Mouse (Mus musculus) T-cell, adult 2 months (primary cell): ENCODE measurements around the gene Cntnap2.

ENCODE experiments used
- DNase-seq: peaks from one replicate; pipeline ENCODE4 v3.0.0; 2022; ENCODE audit warnings: low spot score

Cntnap2 gene

GRCm38 (mm10) chr6:46699343-46699742 lies 1640.2 kb downstream of the Cntnap2 start:
- DNase-seq: no peak

DNA sequence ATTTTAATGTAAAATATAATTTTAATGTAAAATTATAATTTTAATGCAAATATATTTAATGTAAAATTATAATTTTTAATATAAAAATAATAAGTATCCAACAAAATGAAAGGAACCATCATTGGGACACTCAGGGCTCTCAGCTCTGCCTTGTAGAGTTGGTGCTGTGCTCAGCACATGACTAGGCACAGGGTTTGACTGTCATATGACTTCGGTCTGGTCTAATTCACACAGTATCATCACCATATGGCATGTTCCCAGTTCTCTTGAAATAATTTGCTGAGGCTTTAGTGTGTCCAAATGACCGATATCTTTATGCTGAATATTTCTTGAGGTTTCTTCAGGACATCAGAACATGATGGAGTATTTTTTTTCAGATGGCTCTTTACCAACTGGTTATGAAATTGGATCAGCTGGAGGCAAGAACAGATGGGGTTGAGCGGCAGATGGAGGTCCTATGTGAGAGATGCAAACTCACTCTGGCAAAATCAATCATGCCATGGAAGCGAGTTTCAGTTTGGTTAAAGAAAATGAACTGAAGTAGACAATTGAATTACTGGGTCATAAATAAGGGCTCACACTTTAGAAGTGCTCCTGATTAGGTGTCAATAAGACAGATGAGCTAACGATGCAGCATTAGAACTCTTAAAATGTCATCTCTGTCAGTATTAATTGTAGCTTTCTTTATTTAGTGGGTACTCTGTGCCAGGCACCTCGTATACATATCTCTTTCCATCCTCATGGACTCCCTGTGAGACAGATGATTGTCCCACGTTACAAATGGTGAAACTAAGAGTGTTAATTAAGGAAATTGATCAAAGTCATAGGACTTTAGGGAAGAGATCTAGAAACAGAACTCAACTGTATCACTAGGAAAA lies 1645.4 kb downstream of the Cntnap2 start:
- no peak for DNase-seq

GRCm38 (mm10) chr6:46705926-46706325 lies 1646.8 kb downstream of the Cntnap2 start:
- DNase-seq: no peak

DNA sequence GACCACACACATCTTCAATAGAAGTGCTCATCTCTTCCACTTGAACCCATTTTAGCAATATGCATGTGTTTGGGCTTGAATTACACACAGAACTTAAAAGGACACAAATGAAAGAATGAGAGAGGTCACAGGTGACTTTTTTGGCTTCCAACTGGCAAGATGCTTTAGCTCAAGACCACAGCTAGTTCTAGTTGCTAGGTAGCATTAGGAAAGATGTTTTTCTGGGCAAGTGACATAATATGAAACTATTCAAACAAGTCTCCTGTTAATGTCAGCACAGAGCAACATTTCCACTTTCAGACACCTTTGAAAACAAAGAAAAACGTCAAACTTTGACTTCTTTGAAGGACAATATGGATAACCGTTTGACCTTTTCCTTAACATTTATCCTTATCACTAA lies 1657.4 kb downstream of the Cntnap2 start:
- no peak for DNase-seq

DNA sequence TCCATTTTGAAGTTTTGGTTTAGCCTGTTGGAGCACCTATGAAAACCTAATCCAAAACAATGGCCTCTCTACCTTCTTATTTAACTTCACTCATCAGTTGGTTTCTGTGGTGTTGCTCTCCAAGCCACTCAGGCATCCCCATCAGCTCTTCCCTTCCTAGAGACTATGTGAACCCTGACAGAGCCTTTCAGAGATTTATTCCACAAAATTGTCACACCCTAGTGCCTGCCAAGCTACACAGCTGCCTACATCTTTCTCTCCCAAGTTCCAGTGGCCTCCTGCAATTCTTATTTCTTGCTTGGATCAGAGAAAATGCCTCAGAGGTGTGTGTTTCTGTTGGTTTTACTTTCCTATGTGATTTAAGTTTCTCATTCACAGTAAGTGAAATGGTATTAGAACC lies 1674.6 kb downstream of the Cntnap2 start:
- DNase-seq: no peak

DNA sequence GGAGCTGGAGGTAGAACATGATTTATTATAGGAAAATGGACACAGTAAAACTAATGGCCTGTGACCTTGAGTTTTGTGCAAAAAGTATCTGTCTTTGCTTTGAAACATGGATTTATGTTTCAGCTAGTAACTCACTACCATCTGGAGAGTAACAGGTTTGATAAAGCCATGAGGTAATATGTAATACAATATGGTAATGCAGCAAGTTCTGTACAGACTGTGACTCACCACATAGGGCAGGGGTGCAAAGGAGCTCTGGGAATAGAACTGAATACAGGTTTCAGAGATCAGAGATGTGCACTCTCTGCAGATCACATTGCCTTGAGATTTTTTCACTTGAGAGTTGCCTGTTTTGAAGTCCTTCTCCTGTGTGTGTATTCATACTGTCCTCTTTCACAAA lies 1689.3 kb downstream of the Cntnap2 start:
- DNase-seq: no peak

- DNase-seq: no peak
Measured at GRCm38 (mm10) chr6:46763481-46763880, 1704.3 kb downstream of the Cntnap2 start.

DNA sequence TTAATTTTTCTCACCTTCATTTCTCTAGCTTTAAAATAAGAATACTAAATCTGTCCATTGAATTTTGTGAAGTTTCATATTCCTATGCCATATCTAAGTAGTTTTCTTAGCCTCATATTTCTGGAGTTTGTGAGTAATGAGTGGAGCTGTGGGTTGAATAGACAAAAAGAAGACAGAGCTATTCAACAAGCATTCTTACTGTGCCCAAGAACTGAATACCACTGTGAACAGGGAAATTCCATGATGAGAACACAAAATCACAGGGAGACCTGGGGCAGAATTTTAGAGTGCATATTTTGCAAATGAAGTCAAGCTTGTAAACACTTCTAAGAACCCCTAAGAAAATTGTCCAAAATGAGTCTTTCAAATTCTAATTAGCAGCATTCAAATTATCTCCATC lies 1715.4 kb downstream of the Cntnap2 start:
- no peak for DNase-seq

DNA sequence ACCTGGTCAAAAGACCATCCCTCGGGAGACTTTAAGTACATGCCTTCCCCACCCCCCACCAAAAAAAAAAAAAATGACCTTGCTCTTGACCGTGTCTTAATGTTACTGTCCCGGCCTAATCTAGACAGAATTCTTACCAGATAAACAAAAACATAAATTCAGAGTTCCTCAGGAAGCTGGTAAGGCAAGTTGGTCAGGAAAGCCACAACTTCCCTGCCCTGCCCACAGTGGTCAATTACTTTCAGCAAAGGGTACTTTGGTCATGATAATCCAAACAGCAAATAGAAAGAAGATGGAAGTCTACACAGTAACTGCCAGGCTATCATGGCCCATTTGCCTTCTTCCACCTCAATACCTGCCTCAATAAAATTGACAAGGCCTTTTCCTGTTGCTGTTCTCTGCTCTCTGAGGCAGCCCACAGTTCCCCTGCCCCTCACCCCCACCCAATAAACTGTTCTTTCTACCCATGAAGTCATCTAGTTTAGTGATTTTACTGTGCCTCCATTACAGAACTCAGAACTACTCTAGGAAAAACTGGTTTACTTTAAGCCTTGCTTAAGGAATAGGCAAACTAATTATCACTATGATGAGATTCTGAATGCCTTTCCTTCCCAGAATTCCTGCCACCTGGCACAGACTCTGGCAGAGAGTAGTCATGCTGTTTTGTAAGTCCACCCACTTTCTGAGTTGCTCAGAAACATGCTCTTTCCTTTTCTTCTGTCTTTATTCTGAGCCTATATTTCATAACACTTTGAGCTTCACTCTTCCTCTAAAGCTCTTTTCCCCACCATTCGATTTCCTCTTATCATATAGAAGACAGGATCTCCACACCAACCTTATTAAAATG lies 1743.3 kb downstream of the Cntnap2 start:
- no peak for DNase-seq

GRCm38 (mm10) chr6:46856635-46857034 lies 1797.5 kb downstream of the Cntnap2 start:
- DNase-seq: no peak

GRCm38 (mm10) chr6:46861076-46861475 lies 1801.9 kb downstream of the Cntnap2 start:
- no peak for DNase-seq

GRCm38 (mm10) chr6:46866317-46866716 lies 1807.2 kb downstream of the Cntnap2 start:
- DNase-seq: no peak

DNA sequence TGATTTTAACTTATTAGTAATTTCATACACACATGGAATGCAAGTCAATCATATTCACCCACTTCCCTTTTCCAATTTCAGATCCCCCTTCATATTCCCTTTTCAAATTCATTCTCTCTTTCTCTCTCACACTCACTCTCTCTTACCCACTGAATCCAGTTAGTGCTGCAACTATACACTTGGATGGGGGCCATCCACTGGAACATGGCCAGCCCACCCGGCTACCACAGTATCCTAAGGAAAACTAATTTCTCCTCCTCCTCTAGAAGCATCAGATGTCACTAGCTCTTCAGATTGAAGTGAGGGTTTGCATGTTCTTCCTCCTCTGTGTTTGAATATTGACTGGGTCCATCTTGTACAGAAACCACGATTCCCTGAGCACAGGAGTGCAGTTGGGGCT lies 1827.1 kb downstream of the Cntnap2 start:
- no peak for DNase-seq

- DNase-seq: no peak
Measured at GRCm38 (mm10) chr6:46909167-46909566, 1850.0 kb downstream of the Cntnap2 start.

- DNase-seq: no peak
Measured at GRCm38 (mm10) chr6:46918701-46919274, 1859.6 kb downstream of the Cntnap2 start.

- DNase-seq: no peak
Measured at GRCm38 (mm10) chr6:46919973-46920372, 1860.8 kb downstream of the Cntnap2 start.

DNA sequence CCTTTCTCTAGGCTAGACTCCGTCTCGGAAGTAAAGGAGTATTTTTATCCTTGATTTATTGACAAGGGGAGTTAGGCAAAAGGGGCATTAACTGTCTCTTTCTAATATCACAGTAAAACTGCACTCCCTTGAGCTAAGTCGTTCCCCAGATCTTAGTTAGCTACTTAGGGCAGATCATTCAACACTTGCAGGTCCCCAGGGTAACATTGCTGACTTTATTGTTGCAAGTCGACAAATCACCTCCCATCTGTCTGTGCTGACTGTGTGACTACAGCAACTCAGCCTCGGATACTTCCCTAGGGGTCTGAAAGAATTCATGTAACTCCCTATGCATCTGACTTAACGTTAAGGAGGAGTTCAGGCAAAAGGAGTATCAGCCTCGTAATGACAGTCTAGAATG lies 1865.6 kb downstream of the Cntnap2 start:
- no peak for DNase-seq

DNA sequence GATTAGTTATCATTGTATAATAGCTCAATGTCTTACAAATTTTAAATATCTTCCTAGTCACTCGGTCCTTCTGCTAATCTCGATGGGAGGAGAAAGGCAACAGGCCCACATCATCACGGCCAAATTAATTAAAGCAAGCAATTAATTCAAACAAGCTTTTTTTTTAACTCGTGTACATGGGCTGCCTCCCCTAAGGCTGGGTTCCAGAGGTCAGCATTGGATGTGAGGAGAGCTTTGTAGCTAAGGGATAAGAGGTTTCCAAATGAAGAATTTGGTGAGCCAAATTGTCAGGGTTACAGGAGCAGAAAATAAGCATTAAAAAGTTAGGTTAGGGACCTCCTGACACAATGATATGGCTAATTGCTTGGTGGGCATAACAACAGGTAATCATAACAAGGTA lies 1886.5 kb downstream of the Cntnap2 start:
- DNase-seq: no peak

DNA sequence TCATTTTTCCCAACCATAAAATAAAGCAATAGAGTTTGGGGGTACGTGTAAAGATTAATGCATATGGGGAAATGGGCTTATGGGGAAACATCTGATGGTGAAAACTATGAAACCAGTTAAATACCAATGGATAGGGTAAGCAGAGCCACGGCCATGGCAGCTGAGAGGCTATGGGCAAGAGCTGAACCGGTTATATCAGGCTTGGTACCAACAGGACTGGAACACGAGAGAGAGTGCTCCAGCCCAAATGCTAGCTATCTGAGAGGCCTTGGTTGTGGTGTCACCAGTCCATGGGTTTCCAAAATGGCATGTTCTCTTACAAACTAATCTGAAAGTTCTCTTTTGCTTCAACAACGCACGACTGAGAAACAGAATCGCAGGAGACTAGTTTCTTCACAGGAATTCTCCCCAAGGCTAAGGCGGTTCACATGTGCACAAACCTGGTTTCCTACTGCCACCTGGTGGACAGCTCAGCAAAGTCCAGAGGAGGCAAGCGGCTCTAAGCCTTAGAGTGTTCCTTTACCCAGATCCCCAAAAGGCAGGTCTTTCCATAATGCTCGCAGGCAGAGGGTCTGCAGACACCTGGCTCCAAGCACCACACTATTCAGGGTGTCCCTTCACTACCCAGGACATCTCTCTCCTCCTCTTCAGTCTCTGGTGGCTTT lies 1902.0 kb downstream of the Cntnap2 start:
- no peak for DNase-seq

- no peak for DNase-seq
Measured at GRCm38 (mm10) chr6:46963261-46963660, 1904.1 kb downstream of the Cntnap2 start.

- no peak for DNase-seq
Measured at GRCm38 (mm10) chr6:46963693-46964092, 1904.5 kb downstream of the Cntnap2 start.

GRCm38 (mm10) chr6:46972640-46973039 lies 1913.5 kb downstream of the Cntnap2 start:
- no peak for DNase-seq
